Comparison of ENCODE assay signal across 23 mouse cellular contexts in genomic region chr7:34373906-34374305, GRCm38 (mm10). TPM values are rescaled to one million over a fixed set of nuclear protein-coding genes. Genes with fewer than 3 reads are reported as not detected.
DNase-seq lines count a peak whose midpoint lies in the region; ATAC-seq lines count a peak whose summit lies in the region.
"Had no signal": no experiment of that assay in that cellular context is flagged by ENCODE, and none has a peak within 500 bp of the region (broad histone marks: within the 10 kb centered on the region; RNA-seq: fewer than 3 reads in every experiment).

No protein-coding gene starts in this region.

- H3K27me3 ChIP-seq in limb, embryonic 11.5 days (ENCODE audit: control insufficient read depth, insufficient read depth, low read length): no peaks in the 10 kb centered on the region
- no peaks in the 10 kb centered on the region for H3K27me3 ChIP-seq in limb, embryonic 10.5 days (ENCODE audit: low read depth, poor library complexity, severe bottlenecking)
- H3K27me3 ChIP-seq: CH12.LX; embryonic facial prominence, embryonic 12.5 days; forebrain, embryonic 13.5 days; forebrain, embryonic 15.5 days had no signal

- H3K36me3 ChIP-seq in limb, embryonic 11.5 days (ENCODE audit: control insufficient read depth, insufficient read depth, low read length): peaks cover 16% of the 10 kb centered on the region; the same call in 1 of the 2 replicates
- H3K36me3 ChIP-seq in limb, embryonic 10.5 days: peaks cover 65% of the 10 kb centered on the region

- no peaks in the 10 kb centered on the region for H3K9me3 ChIP-seq in limb, embryonic 11.5 days (ENCODE audit: control insufficient read depth, low read length)
- H3K9me3 ChIP-seq in limb, embryonic 10.5 days (replicated peaks): no peaks in the 10 kb centered on the region
- H3K9me3 ChIP-seq: embryonic facial prominence, embryonic 12.5 days; forebrain, embryonic 13.5 days; forebrain, embryonic 15.5 days; G1E had no signal

- H3K9ac ChIP-seq in limb, embryonic 11.5 days (ENCODE audit: low read length): no peak overlapping the region
- H3K9ac ChIP-seq: embryonic facial prominence, embryonic 12.5 days; forebrain, embryonic 13.5 days; forebrain, embryonic 15.5 days; forebrain, postnatal 0 days had no signal

- peak; percentile 58 for DNase-seq in heart, adult 11 months
- no peak for DNase-seq in heart, postnatal 14 days
- DNase-seq in limb, embryonic 11.5 days (ENCODE audit: low spot score): peak; percentile 26
- no peak for DNase-seq in limb, embryonic 10.5 days (ENCODE audit: low spot score)
- DNase-seq in NIH3T3 (ENCODE audit: low read depth): peak; percentile 72
- DNase-seq in lung, postnatal 10 days: no peak
- DNase-seq: adrenal gland, adult 8-10 months; adrenal gland, postnatal 14 days; adrenal gland, postnatal 36 days; B cell, adult 2 months; cerebellum, adult 11-12 months; cerebellum, adult 2 months; cerebellum, adult 9-10 months; cerebellum, postnatal 10 days; cerebellum, postnatal 25 days; forebrain, postnatal 0 days had no signal

- H3K4me1 ChIP-seq in limb, embryonic 11.5 days (ENCODE audit: control insufficient read depth, insufficient read depth, low read length): 0 out of 2 replicates have a peak, but pooled peaks cover 3% of the 10 kb centered on the region
- H3K4me1 ChIP-seq in limb, embryonic 10.5 days: peaks cover 8% of the 10 kb centered on the region
- H3K4me1 ChIP-seq: forebrain, embryonic 13.5 days; forebrain, embryonic 15.5 days had no signal

- no peak overlapping the region for H3K4me2 ChIP-seq in limb, embryonic 11.5 days (ENCODE audit: low read depth, severe bottlenecking)
- H3K4me2 ChIP-seq: embryonic facial prominence, embryonic 12.5 days; forebrain, embryonic 13.5 days; forebrain, embryonic 15.5 days had no signal

- intact Hi-C loops in heart, postnatal 14 days (cut with DNase I): no loop called here

- no peak for ATAC-seq in limb, embryonic 11.5 days (ENCODE audit: insufficient number of reproducible peaks, low FRiP score, low TSS enrichment, low read depth)
- ATAC-seq in inflammation-experienced regulatory T-cells, adult 6 months: no peak
- ATAC-seq: CD4-positive, CD25-positive, alpha-beta regulatory T cell, adult 4 months; forebrain, embryonic 13.5 days; forebrain, embryonic 15.5 days; forebrain, postnatal 0 days had no signal

- 17% methylated on average over 1 of the region's 1 CpGs for WGBS in limb, embryonic 11.5 days
- WGBS in limb, embryonic 10.5 days: 32% methylated on average over 1 of the region's 1 CpGs

- no peak overlapping the region for H3K4me3 ChIP-seq in limb, embryonic 11.5 days (ENCODE audit: low read depth, low read length)
- no peak overlapping the region for H3K4me3 ChIP-seq in limb, embryonic 10.5 days
- H3K4me3 ChIP-seq: embryonic facial prominence, embryonic 12.5 days; forebrain, embryonic 13.5 days; forebrain, embryonic 15.5 days had no signal

- no peak overlapping the region for H3K27ac ChIP-seq in limb, embryonic 11.5 days (replicated peaks; ENCODE audit: low read depth, low read length)
- H3K27ac ChIP-seq in limb, embryonic 10.5 days: no peak overlapping the region
- H3K27ac ChIP-seq: embryonic facial prominence, embryonic 12.5 days; forebrain, embryonic 13.5 days; forebrain, embryonic 15.5 days had no signal

RNA-seq across cellular contexts. Expression of gene Lsm14a, which starts 19.2 kb away (rescaled TPM):
- 10 to 100 TPM; 81.3 to 87.3 TPM for total RNA-seq in heart, postnatal 14 days (2021)
- 65.5 and 70.5 TPM in 2 replicates for polyA plus RNA-seq in limb, embryonic 11.5 days (2014; fragmentation: Nextera tagmentation; extraction: Ambion mirVana)
- polyA plus RNA-seq in limb, embryonic 10.5 days (2016; fragmentation: Nextera tagmentation; extraction: Ambion mirVana): 91.6 and 96.3 TPM in 2 replicates
- 10 to 100 TPM; 40.0 to 47.5 (median 41.5) TPM for polyA plus RNA-seq in inflammation-experienced regulatory T-cells, adult 6 months (2017; shearing (Covaris generic))

Comparison
In these comparisons a context has a peak if more than half of its experiments do, and no peak if none do; other contexts are left out.
1. DNase-seq: peak in heart, adult 11 months (single experiment), limb, embryonic 11.5 days (single experiment) and NIH3T3 (single experiment); none in heart, postnatal 14 days (0 of 2), limb, embryonic 10.5 days (single experiment) and lung, postnatal 10 days (single experiment).